Mouse (Mus musculus): ENCODE measurements around the gene Opcml. TPM values are rescaled to one million over a fixed set of nuclear protein-coding genes. Genes with fewer than 3 reads are reported as not detected.

The Opcml gene
- polyA plus RNA-seq, 1 experiment: not detected

DNA sequence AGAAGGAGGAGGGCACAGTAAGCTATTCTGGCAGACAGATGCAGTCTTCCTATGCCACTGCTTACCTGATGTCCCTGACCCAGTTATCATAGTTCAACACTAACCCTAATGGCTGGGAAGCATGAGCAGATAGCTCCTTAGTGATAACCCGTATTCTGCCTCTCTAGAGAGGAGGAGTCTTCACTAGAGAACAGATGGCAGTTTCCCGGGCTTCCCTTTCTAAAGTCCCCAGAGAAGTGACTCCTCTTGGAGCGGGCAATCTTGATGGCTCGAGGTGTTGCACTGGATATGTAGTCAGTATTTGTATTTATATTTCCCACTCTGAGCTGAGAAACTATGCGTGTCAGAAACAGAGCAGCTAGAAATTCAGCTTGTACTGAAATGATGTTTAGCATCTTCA, 1031.9 kb downstream of the Opcml start:
- Histone ChIP-seq H3K27me3 (ENCODE audit: control insufficient read depth, insufficient read depth, low read length, poor library complexity, severe bottlenecking) (no peaks in the 10 kb centered on the region), H3K36me3 (ENCODE audit: control insufficient read depth, insufficient read depth, low read length, poor library complexity, severe bottlenecking) (no peaks in the 10 kb centered on the region), H3K9ac (ENCODE audit: low read depth, poor library complexity, severe bottlenecking) (no peak overlapping the region), H3K9me3 (replicated peaks; ENCODE audit: control insufficient read depth, insufficient read depth, low read length, poor library complexity, severe bottlenecking) (no peaks in the 10 kb centered on the region), H3K27ac (ENCODE audit: insufficient read depth, low read length) (no peak overlapping the region), H3K4me1 (ENCODE audit: control insufficient read depth, insufficient read depth, low read length) (no peaks in the 10 kb centered on the region), H3K4me3 (ENCODE audit: low read depth, low read length) (no peak overlapping the region)
- TF ChIP-seq CTCF (IDR thresholded peaks at IDR 0.05; ENCODE audit: low read depth, low read length) (no peak), EP300 (IDR thresholded peaks at IDR 0.05; ENCODE audit: insufficient read depth, low read depth, low read length) (no peak), POLR2A (IDR thresholded peaks at IDR 0.05; ENCODE audit: insufficient read depth, low read length) (no peak)

DNA sequence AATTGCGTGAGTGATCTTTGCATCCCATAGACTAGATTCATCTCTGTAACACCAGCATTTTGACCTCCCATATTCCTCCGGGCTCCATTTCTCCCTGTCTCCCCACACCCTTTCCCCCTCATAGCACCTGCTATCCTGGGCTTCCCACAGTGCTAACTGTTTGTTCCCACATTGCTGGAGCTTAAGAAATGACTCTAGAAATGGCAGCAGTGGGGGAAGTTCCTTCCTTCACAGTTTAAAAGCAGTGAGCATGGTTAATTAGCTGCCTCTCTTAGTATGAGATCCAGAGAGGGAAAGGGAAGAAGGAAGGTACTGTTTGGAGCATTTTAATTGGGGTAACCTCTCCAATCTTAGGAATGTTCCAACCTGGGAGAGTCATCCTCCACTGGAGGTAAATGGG, 1035.2 kb downstream of the Opcml start:
- H3K27ac ChIP-seq (ENCODE audit: insufficient read depth, low read length): no peak overlapping the region
- TF ChIP-seq CTCF (IDR thresholded peaks at IDR 0.05; ENCODE audit: low read depth, low read length) (no peak), EP300 (IDR thresholded peaks at IDR 0.05; ENCODE audit: insufficient read depth, low read depth, low read length) (no peak), POLR2A (IDR thresholded peaks at IDR 0.05; ENCODE audit: insufficient read depth, low read length) (no peak)
- no peaks in the 10 kb centered on the region for H3K36me3 ChIP-seq (ENCODE audit: control insufficient read depth, insufficient read depth, low read length, poor library complexity, severe bottlenecking)

DNA sequence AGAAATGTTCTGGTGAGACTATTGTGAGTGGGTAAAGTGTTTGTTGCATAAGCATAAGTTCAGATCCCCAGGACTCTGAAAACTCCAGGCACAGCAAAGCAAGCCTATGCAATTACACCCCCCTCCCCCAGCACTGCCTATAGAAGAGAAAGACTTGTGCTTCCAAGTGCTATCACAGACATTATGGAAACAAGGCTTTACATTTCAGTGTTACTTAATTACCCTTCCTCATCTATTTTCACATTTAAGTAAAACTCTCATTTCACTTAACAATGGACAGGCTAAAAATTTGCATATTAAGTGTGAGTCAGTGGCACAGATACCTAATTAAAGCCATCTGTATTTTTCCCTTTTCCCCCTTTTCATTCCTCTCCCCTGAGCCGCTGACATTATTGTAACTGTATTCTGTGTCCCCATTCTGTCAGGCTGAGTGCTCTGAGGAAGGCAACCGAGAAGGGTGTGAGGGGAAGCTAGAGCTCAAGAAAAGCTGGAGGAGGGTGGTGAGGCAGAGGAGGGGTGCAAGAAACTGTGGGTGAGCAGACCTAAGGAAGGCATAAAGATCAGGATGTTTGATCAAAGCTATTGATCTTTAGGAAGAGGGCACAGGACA, 1055.5 kb downstream of the Opcml start:
- no peaks in the 10 kb centered on the region; the same call in 1 of the 2 replicates for H3K27me3 ChIP-seq (ENCODE audit: control insufficient read depth, insufficient read depth, low read length, poor library complexity, severe bottlenecking)

More for the DNA sequence above, 1035.2 kb downstream of the Opcml start:
- H3K4me3 ChIP-seq (ENCODE audit: low read depth, low read length): no peak overlapping the region
- H3K4me1 ChIP-seq (ENCODE audit: control insufficient read depth, insufficient read depth, low read length): no peaks in the 10 kb centered on the region
- H3K9ac ChIP-seq (ENCODE audit: low read depth, poor library complexity, severe bottlenecking): no peak overlapping the region
- no peaks in the 10 kb centered on the region for H3K9me3 ChIP-seq (replicated peaks; ENCODE audit: control insufficient read depth, insufficient read depth, low read length, poor library complexity, severe bottlenecking)
- H3K27me3 ChIP-seq (ENCODE audit: control insufficient read depth, insufficient read depth, low read length, poor library complexity, severe bottlenecking): no peaks in the 10 kb centered on the region

DNA sequence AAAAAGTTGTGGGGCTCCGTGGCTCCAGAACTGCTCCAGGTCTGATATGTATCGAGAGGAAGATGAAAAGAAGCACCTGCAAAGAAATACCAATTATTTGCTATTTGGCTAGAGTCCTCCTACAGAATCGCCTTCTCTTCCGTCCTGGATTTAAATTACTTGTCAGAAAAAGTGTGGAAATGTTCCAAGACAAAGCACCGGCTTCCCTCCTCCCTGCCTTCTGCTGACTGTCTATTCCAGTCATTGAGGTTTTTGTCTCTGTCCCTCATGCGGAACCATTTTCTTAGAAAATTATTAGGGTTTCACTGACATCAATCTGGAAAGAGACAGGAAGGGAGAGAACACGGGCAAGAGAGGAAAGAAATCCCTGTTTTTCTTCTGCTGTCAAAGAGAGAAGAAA, 1065.3 kb downstream of the Opcml start:
- H3K9ac ChIP-seq (ENCODE audit: low read depth, poor library complexity, severe bottlenecking): no peak overlapping the region
- H3K27ac ChIP-seq (ENCODE audit: insufficient read depth, low read length): no peak overlapping the region
- H3K9me3 ChIP-seq (replicated peaks; ENCODE audit: control insufficient read depth, insufficient read depth, low read length, poor library complexity, severe bottlenecking): no peaks in the 10 kb centered on the region
- H3K36me3 ChIP-seq (ENCODE audit: control insufficient read depth, insufficient read depth, low read length, poor library complexity, severe bottlenecking): no peaks in the 10 kb centered on the region
- no peak overlapping the region for H3K4me3 ChIP-seq (ENCODE audit: low read depth, low read length)
- TF ChIP-seq EP300 (IDR thresholded peaks at IDR 0.05; ENCODE audit: insufficient read depth, low read depth, low read length) (no peak), CTCF (IDR thresholded peaks at IDR 0.05; ENCODE audit: low read depth, low read length) (no peak), POLR2A (IDR thresholded peaks at IDR 0.05; ENCODE audit: insufficient read depth, low read length) (no peak)
- H3K4me1 ChIP-seq (ENCODE audit: control insufficient read depth, insufficient read depth, low read length): no peaks in the 10 kb centered on the region
- peaks cover 1% of the 10 kb centered on the region; the same call in 1 of the 2 replicates for H3K27me3 ChIP-seq (ENCODE audit: control insufficient read depth, insufficient read depth, low read length, poor library complexity, severe bottlenecking)

More for the DNA sequence above, 1055.5 kb downstream of the Opcml start:
- H3K9ac ChIP-seq (ENCODE audit: low read depth, poor library complexity, severe bottlenecking): no peak overlapping the region
- TF ChIP-seq POLR2A (IDR thresholded peaks at IDR 0.05; ENCODE audit: insufficient read depth, low read length): no peak
- no peak for TF ChIP-seq EP300 (IDR thresholded peaks at IDR 0.05; ENCODE audit: insufficient read depth, low read depth, low read length)
- TF ChIP-seq CTCF (IDR thresholded peaks at IDR 0.05; ENCODE audit: low read depth, low read length): no peak
- no peaks in the 10 kb centered on the region for H3K9me3 ChIP-seq (replicated peaks; ENCODE audit: control insufficient read depth, insufficient read depth, low read length, poor library complexity, severe bottlenecking)
- no peak overlapping the region for H3K27ac ChIP-seq (ENCODE audit: insufficient read depth, low read length)
- H3K4me1 ChIP-seq (ENCODE audit: control insufficient read depth, insufficient read depth, low read length): no peaks in the 10 kb centered on the region
- no peaks in the 10 kb centered on the region for H3K36me3 ChIP-seq (ENCODE audit: control insufficient read depth, insufficient read depth, low read length, poor library complexity, severe bottlenecking)
- H3K4me3 ChIP-seq (ENCODE audit: low read depth, low read length): no peak overlapping the region

DNA sequence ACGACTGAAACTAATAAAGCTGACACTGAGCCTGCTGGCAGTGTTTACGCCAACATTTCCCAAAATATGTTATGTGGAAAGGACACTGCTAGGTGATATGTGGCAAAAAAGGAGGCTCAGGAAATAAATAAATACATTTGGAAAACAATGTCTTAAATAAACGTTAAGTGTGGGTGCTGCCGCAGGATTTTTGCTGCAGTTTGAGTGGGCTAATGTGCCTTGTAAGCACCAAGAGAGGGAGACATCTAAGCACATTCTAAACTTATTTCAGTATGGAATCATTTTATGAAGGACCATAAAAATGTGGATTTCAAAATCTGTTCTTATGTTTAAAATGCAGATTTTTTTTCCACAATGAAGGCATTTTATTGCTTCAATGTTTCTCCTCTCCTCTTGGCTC, 1071.4 kb downstream of the Opcml start:
- no peaks in the 10 kb centered on the region for H3K9me3 ChIP-seq (replicated peaks; ENCODE audit: control insufficient read depth, insufficient read depth, low read length, poor library complexity, severe bottlenecking)
- H3K4me1 ChIP-seq (ENCODE audit: control insufficient read depth, insufficient read depth, low read length): no peaks in the 10 kb centered on the region
- no peak overlapping the region for H3K4me3 ChIP-seq (ENCODE audit: low read depth, low read length)
- peaks cover 1% of the 10 kb centered on the region; the same call in 1 of the 2 replicates for H3K27me3 ChIP-seq (ENCODE audit: control insufficient read depth, insufficient read depth, low read length, poor library complexity, severe bottlenecking)
- TF ChIP-seq EP300 (IDR thresholded peaks at IDR 0.05; ENCODE audit: insufficient read depth, low read depth, low read length) (no peak), POLR2A (IDR thresholded peaks at IDR 0.05; ENCODE audit: insufficient read depth, low read length) (no peak), CTCF (IDR thresholded peaks at IDR 0.05; ENCODE audit: low read depth, low read length) (no peak)
- H3K9ac ChIP-seq (ENCODE audit: low read depth, poor library complexity, severe bottlenecking): no peak overlapping the region
- no peaks in the 10 kb centered on the region for H3K36me3 ChIP-seq (ENCODE audit: control insufficient read depth, insufficient read depth, low read length, poor library complexity, severe bottlenecking)
- no peak overlapping the region for H3K27ac ChIP-seq (ENCODE audit: insufficient read depth, low read length)

DNA sequence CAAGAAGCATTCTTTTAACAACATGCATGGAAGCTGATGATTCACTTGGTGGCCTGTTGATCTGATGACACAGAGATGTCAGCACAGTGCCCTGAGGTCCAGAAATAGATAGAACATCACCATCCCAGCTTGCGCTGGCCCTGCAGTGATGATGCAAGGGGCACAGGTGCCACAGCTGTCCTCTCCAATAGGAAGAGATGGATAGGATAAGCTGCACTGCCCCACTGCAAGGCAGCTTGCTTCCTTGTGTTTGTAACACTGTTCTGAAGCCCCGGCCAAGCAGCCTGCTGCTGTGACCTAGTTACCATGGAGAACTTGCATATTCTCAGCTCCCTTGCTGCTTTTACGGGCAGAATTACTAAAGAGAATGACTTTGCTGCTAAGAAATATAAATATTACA, 1076.7 kb downstream of the Opcml start:
- TF ChIP-seq POLR2A (IDR thresholded peaks at IDR 0.05; ENCODE audit: insufficient read depth, low read length) (no peak), CTCF (IDR thresholded peaks at IDR 0.05; ENCODE audit: low read depth, low read length) (no peak), EP300 (IDR thresholded peaks at IDR 0.05; ENCODE audit: insufficient read depth, low read depth, low read length) (no peak)
- H3K4me1 ChIP-seq (ENCODE audit: control insufficient read depth, insufficient read depth, low read length): no peaks in the 10 kb centered on the region

More for the DNA sequence above, 1076.7 kb downstream of the Opcml start:
- no peaks in the 10 kb centered on the region for H3K9me3 ChIP-seq (replicated peaks; ENCODE audit: control insufficient read depth, insufficient read depth, low read length, poor library complexity, severe bottlenecking)
- no peaks in the 10 kb centered on the region for H3K27me3 ChIP-seq (ENCODE audit: control insufficient read depth, insufficient read depth, low read length, poor library complexity, severe bottlenecking)
- no peaks in the 10 kb centered on the region for H3K36me3 ChIP-seq (ENCODE audit: control insufficient read depth, insufficient read depth, low read length, poor library complexity, severe bottlenecking)
- H3K4me3 ChIP-seq (ENCODE audit: low read depth, low read length): no peak overlapping the region
- no peak overlapping the region for H3K27ac ChIP-seq (ENCODE audit: insufficient read depth, low read length)
- H3K9ac ChIP-seq (ENCODE audit: low read depth, poor library complexity, severe bottlenecking): no peak overlapping the region

All from ES-Bruce4 (cell line).